Mouse (Mus musculus): ENCODE measurements around the gene C1ql1.

C1ql1 gene

DNA sequence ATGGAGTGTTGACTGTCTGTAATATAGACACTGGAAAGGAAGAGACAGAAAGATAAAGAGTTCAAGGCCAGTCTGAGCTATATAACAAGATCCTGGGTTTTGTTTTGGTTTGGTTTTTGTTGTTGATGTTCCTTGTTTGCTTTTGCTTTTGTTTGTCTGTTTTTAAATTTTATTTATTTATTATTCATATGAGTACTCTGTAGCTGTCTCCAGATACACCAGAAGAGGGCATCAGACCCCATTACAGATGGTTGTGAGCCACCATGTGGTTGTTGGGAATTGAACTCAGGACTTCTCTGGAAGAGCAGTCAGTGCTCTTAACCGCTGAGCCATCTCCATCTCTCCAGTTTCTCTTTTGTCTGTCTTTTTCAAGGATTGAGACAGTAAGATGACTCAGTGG, 12.4 kb upstream of the C1ql1 start:
- no peak for DNase-seq (ENCODE audit: extremely low spot score)

DNA sequence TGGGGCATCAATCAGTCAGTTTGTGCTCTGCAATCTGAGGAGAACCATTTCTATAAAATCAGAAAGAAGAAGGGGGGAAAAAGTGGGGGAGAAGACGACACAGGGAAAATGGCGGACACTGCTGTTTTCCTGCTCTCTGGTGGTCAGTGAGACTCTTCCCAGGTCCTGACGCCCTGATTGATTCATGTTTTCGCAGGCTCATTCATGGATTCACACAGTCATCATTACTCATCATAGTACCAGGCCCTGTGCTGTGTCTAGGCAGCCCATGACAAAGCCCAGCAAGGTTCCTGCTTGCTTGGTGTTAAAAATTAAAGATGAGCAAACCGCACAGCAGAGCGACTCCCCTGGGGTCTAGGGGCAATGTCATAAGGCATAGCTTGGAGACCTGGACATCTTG, 11.9 kb upstream of the C1ql1 start:
- no peak for DNase-seq (ENCODE audit: extremely low spot score)

DNA sequence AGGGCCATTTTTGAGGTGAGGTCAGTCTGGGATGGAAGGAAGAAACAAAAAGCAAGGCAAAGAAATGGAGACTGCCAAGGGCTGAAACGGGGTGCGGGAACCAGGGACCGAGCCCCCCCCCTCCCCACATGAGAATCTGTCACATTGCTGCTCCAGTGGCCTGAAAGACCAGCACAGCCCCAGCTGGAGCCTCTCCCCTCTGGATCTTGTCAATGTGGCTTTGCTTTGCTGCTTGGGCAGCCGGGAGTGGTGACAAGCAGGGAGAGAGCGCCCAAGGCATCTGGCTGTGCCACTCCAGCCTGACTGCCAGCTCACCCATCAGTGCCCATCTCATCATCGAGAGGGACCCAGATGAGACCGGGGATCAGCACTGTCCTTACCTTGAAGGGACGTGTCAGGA, 11.2 kb upstream of the C1ql1 start:
- DNase-seq (ENCODE audit: extremely low spot score) = no peak

DNA sequence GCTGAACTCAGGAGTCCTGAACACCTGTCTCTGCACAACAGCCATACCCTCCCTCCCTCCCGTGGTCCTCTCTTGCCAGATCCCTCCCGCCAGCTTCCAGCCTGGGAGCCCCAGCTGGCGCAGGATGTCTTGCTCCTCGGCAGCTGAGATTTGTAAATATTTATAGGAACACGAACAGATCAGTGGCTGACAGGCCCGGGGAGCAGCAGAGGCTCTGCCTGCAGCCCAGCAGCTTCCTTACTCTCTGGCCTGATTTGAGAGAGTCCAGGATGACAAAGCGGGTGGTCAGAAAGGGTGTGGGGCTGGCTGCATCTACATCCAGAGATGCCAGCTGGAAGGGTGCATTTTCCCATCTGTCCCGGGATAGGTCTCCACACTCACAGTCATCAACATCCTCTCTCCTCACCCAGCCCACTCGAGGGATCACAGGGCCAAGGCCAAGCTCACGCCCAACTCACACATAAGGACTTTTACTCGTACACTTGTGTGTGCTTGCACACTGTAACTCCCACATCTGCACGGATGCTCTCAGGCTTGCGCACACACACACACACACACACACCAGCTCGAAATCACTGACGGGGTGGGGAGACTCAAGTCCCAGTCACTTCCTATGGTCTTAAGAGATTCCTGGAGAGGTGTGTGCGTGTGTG, 10.6 kb upstream of the C1ql1 start:
- DNase-seq (ENCODE audit: extremely low spot score) = no peak

DNA sequence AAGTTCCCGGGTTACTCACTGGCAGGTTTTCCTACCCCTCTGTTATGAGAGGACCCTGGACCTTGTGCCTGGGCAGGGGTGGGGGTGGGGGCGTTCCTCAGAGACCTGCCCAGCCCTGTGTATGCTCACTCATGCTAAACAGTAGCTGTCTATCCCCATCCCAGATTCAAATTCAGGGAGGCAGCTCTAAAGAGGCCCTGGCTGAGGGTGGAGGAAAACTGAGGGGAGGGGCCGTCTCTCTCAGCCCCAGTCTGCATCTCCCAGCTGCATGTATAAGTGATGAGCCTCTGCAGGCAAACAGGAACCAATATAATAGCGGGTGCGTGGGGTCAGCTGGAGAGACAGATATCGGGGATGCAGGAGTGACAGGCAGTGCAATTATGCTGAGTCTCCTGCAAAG, 6.4 kb upstream of the C1ql1 start:
- no peak for DNase-seq (ENCODE audit: extremely low spot score)

DNA sequence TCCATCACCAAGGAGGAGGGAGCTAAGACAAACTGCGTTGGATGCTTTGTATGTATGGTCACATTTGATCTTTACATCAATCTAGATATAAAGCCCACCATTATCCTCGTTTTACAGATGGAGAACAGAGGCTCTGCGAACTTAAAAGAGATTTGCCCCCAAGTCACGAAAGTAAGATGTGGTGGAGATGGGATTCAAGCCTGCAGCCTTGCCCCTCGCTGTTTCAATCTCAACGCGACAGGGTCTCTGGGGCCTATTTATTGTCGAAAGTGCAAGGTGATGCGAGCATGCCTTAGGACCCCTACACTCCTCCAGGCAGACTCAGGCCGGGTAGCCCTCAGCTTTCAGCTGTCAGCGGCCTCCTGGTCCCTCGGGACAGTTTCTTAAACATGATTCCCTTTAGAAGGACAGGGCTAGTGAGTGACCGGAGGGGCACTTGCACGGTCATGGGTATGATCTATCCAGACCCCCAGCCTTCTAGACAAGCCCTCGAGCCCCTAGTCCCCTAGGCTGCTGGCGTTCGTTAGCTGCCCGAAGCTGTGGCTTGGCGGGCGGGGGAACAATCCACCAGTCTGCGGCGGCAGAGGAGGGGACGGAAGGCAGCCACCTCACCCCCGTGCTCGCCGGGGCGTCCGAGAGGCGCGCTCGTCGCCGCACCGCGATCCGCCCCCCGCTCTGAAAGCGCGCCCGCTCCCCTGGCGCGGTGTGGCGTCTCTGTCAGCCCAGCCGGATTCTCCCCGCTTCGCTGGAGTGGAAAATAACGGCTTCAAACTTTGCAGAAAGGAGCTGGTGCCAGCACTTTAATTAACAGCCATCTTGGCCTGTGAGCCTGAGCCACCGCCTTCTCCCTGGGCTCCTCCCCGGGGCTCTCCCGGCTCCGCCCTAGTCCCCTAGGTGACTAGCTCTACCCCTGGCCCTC, 1.8 kb upstream of the C1ql1 start:
- peak; percentile 45 for DNase-seq (ENCODE audit: extremely low spot score)

DNA sequence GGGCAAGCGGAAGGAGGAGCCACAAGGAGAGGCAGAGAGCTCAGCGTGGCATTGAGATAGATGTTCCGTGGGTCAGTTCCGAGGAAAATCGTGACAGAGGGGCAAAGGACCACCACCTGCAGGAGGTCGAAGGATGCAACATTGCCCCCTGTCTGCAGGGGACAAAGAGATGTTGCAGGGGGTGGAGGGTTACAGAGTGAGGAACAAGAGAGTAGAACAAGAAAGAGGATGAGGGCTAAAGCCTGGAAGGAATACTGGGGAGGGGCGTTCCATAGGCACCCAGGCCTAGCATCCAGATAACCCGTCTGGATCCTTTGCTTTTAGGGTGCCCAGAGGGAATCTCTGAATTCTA, 480 bp upstream of the C1ql1 start:
- no peak for DNase-seq (ENCODE audit: extremely low spot score)

DNA sequence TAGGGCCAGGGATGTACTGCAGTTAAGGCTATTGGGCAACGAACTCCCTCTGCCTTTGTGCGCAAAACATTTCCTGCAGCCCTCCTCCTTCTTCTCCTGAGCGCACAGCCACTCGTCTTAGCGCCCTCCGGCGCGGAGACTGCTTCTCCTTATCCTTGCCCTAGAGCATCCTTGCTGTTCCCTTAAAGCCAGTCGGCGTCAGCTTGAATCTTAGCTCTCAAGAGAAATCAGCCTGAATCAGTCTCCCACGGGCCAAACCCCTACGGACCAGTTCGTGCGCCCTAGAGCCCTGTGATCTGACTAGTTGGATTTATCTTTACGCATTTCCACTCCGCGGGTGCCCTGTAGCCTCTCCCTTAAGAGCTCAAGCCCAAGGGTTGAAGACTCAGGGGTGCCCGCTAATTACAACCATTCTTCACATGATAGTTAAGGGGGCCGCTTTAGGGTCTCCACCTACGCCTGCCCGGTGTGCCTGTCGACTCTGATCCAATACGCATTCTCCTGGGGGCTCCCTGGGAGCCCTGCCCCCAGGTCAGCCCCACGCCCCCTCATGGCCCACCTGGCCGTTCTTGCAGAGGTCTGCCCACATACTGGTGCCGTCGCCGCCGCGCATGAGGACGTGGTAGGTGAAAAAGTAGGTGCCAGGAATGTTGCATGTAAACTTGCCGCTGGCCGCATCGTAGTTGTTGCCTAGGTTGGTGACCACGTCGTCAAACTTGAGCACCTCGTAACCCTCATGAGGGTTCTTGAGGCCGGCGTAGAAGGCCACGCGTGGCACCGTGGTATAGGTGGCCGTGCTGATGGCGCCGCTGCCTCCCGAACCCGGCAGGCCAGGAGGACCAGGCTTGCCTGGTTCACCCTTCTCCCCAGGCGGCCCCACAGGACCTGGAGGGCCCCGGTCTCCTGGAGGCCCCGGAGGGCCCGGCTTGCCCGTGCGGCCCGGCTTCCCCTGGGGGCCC, 903 bp downstream of the C1ql1 start:
- peak; percentile 15 for DNase-seq (ENCODE audit: extremely low spot score)

DNA sequence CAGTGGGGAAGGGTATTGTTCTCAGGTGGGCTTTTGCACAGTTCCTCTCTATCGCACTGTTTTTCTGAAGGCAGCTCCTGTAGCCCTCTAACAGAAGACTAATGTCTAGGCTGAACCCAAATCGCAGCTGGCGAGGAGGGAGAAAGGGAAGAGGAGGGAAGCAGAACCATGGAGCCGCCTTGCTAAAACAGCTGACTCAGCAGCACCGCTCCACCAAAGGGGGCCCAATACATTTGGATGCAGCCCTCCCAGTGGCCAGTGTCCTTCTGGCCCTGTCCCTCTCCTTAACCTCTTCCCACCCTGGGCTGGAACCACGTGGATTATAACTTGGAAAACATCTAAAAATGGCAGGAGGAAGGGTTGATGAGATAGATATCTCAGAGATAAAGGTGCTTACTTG, 5.3 kb downstream of the C1ql1 start:
- no peak for DNase-seq (ENCODE audit: extremely low spot score)

DNA sequence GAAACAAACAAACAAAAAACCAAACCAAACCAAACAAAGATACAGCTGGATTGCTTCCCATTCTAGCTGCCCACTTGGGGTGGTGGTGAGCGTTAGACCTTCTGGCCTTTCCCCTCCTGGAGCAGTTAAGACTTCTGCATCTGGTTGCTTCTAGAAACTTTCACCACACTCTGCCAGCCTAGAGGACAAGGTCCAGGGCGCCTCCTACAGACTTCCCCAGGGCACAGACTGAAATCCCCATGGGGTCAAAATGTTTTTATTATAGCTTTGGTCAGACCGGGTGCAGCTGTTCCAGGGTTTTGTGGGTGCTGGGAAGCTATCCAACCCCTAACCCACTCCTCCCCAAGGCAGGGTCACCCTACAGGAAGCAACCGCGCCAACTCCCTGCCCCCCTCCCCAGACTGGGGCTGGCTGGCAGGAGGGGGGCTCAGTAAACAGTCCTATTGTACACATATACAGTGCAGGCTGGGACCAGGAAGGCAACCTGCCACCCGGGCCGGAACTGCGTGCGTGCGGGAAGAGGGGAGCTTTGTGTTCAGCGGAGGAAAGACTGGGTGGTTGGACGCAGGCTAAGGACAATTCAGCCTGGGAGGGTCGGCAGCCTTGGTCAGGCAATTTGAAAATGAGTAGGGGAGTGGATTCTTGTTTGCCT, 7.3 kb downstream of the C1ql1 start:
- no peak for DNase-seq (ENCODE audit: extremely low spot score)

DNA sequence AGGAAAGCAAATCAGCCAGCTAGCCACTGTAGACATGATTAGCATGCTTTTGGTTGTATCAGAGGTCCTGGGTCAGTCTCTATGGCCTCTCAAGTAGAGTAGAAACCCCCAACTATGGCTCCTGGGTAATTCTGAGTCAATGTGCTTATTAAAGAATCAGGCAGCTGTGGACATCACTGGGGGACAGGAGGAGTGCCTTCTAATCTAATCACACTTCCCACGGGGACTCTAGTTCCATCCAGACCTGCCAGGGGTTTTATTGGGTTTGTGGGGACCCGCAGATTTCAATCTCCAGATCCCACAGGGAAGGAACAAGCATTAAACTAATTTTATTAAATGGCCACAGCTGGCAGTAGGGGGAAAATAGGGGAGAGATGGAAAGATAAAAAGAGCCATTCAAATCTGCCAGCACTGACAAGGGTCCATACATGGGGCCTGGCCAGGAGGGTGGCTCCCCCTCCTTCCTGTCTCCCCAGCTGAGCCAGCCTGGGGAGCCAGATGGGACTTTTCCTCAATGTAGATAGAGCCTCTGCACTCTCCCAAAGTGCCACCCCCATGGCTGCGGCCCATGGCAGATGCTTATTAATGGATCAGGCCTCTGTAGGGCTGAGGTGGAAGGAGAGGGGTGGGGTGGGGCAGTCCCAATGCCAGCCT, 8.8 kb downstream of the C1ql1 start:
- DNase-seq (ENCODE audit: extremely low spot score) = no peak

DNA sequence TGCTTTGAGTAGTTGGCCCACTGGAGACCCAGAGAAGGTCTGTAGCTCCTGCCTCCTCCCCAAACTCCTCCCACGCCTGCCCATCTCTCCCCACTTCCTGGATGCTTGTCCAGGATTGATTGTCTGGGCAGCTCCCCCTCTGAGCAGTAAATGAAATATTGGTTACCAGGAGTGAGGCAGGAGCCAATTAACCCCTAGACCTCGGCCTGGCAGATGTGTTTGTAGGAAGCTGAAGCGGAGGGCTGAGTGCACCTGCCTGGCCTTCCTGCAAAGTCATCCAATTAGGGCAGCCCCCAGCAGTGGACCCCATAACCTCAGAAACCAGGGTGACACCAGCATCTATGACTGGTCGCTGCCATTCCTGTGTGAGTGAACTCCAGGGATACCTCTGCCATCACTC, 10.2 kb downstream of the C1ql1 start:
- DNase-seq (ENCODE audit: extremely low spot score) = peak; percentile 25

DNA sequence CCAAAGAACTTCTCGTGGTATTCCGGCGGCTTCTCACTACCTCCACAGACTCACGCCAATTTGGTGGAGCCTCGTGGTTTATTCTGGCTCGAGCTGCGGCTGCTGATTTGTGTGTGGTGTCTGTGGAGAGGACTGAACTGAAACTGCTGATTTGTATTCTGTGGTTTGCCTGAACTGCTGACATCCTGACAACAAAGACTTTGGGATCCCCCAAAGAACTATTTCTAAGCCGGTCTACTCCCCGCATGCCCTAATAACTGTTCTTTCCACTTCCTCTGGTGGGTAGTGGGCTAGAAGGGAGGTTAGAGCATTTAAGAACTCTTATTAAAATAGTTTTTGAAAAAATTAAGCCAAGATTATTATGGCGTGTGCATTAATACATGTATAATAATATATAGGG, 15.8 kb downstream of the C1ql1 start:
- no peak for DNase-seq (ENCODE audit: extremely low spot score)

DNA sequence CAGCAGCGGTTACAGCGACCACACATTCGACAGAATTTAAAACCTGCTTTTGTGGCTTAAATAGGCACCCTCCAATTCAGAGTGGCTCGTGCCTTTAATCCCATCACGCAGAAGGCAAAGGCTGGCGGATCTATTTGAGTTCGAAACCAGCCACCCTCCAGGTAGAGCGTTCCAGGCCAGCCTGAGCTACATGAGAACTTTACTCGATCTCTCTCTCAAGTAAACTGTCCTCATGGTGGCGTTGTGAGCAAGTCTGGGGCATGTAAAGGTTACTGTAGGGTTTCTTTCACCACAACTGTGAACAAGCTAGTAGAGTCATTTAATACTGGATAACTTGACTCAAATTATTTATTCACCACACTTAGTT, 21.2 kb downstream of the C1ql1 start:
- no peak for DNase-seq (ENCODE audit: extremely low spot score)

DNA sequence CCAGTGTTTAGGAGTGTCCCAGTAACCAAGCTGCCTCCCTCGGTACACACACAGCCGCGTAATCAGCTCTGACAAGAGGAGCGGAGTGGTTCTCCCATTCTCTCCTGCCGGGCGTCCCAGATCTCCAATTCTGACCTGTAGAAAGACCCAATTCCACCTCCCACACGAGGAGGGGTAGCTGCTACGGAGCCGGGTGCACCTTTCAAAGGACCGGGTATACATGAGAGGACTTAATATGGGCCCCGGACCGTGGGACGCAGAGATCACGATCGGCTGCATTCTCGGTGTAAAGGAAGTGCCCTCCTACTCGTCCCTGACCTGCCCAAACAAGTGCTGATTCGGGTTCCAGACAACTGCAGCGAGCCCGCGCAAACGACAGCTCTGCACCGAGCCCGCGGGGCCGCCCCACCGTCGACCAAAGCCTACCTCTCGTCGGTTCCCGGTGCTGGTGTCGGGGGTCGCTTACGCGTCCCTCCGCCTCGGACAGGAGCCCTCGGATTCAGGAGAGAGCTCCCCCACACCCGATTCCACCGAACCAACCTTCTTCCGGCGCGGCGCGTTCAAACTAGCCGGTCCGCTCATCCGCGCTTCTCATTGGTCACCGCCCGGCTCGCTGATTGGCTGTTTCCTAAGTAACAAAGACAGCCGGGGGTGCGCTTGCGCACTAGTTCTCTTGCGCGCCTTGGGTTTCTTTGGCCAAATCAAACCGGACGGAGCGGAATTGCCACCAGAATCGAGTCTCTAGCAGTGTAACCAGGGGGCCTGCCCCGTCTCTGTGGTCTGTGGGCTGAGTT, 21.7 kb downstream of the C1ql1 start, which contains the start of gene Kif18b:
Gene Kif18b (minus strand): TSS at position 568 of the 794 bp plus-strand sequence.
- peak; percentile 95 for DNase-seq (ENCODE audit: extremely low spot score)

DNA sequence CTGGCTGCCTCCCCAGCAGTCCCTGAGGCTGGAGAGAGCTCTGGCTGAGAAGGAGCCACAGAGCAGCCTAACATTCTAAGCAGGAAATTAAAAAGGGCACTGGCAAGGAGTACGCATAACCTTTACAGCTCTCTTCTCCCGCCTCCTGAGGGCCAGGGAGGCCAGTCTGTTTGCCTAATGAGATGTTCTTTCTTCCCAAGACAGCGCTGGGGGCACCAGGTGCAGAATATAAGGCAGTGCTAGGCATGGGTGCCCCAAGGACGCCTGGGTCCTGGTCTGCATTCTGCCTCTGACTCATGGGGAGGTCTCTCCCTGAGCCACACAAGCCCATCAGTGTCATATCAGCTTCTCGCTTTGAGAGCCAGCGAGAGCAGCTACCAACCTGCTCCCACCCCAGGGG, 25.0 kb downstream of the C1ql1 start:
- DNase-seq (ENCODE audit: extremely low spot score) = no peak

DNA sequence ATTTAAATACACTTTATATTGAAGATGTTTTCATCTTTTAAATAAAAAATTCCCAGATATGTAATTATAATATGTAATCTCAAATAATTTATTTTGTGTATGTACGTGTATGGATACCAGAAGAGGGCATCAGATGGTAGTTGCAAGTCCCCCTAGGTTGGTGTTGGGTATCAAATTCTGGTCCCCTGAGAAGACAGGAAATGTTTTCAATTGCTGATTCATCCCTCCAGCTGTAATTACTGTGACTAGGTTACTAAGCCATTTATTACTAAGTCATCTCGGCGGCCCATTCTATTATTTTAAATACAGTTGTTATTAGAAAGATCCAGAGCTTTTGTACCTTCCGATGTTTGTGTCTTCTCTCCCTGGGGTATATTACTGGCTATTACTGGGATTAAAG, 28.4 kb downstream of the C1ql1 start:
- no peak for DNase-seq (ENCODE audit: extremely low spot score)

DNA sequence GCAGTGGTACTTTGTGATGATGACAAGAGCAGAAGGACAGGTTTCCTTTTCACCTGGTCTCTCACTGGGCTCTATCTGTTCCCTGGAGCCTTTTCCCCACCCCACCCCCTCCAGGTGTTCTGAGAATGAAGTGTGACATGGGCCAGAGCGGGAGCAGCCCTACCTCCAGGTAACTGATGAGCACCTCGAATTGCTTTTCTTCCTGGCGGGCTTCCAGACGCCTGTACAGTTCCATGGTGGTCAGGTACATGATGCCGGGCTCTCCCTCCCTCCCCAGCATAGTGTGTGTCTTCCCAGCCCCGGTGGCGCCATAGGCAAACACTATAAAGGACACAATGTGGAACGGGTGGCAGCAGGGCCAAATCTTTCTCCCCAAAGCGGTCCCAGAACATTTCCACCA, 31.1 kb downstream of the C1ql1 start:
- DNase-seq (ENCODE audit: extremely low spot score) = no peak

DNA sequence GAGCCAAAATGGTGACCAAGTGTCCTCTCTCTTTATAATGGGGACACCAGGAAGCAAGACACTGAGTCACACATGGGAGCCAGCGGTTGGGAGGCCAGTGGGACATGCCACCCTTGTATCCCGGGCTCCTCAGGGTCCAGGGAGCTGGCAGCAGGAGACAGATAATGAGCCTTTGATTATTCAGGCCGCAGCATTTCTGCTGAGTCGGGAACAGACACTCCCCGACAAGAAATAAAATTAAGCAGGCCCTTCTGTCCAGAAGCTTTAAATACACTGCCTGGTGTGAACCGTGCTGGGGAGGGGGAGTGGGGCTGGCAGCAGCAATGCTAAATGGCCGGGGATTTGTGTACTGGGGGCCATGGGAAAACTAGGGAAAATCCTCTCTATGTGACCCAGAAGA, 35.1 kb downstream of the C1ql1 start:
- DNase-seq (ENCODE audit: extremely low spot score) = no peak

DNA sequence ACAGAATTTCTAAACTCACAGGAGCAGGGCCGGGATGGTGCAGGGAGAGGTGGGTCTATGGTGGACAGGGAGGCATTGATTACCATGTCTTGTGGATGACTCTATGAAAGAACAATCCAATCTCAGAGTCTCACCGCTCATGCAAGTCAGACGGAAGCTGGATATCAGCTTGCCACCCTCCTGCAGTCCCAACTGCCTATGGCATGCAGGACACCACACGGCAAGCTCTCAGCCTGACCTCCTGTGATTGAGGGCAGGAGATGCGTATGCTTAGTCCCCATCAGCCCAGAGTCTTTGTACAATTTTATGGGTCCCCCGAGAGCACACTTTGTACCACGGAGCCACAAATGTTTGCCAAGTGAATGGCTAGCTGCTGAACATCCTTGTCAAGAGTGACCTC, 42.8 kb downstream of the C1ql1 start:
- DNase-seq (ENCODE audit: extremely low spot score) = no peak

All from embryo, embryonic 9.5 days (tissue).